Mouse (Mus musculus): Measurements from ENCODE around the gene Clock. TPM values are rescaled to one million over a fixed set of nuclear protein-coding genes. Genes with fewer than 3 reads are reported as not detected.

Clock gene
- polyA plus RNA-seq, 1 experiment from 2014 or later: 12.3 TPM

DNA sequence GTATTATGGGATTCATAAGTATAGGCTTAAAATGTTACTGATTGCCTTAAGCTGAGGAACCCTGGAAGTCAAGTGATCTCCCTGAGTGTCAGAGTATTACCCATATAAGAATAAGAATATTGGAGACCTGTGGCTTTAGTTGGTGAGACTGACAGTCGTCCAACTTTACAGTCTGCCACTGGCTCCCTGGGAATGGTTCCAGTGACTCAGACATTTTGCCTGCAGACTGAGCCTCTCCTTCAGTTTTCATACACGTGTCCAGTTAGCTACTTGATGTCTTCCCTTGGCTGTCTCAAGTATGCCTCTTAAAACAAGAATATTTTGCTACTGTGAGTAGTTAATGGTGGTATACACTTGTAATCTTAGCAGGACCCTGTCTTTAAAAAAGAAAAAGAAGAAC is 3.6 kb upstream of the Clock start:
- H3K4me2 ChIP-seq: no peak overlapping the region
- H3K4me3 ChIP-seq: no peak overlapping the region
- WGBS: 79% methylated on average over 2 of the region's 2 CpGs
- no peaks in the 10 kb centered on the region for H3K9me3 ChIP-seq (replicated peaks)
- H3K27ac ChIP-seq: no peak overlapping the region
- ATAC-seq: no peak
- peaks cover 7% of the 10 kb centered on the region for H3K4me1 ChIP-seq
- H3K36me3 ChIP-seq (ENCODE audit: poor library complexity, severe bottlenecking): no peaks in the 10 kb centered on the region
- no peaks in the 10 kb centered on the region for H3K27me3 ChIP-seq
- no peak overlapping the region for H3K9ac ChIP-seq

DNA sequence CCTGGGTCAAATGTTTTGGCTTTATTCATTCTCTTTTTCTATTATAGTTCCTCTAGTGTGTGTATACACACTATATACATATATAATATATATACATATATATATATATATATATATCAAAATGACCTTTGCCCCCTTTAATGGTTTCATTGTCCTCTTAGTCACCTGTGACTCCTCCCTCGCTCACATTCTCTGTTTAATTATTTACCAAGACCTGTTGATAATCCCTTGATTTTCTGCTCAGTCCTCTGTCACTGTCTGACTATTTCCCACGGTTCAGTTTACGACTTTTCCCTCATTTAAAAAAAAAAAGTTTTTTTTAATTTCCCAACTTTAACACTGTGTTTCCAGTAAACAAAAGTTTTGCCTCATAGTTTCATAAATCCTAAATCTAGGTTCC is 1.7 kb upstream of the Clock start:
- no peak overlapping the region for H3K4me2 ChIP-seq
- no peaks in the 10 kb centered on the region for H3K9me3 ChIP-seq (replicated peaks)
- WGBS: 80% methylated on average over 3 of the region's 3 CpGs
- no peak overlapping the region for H3K27ac ChIP-seq
- no peaks in the 10 kb centered on the region for H3K27me3 ChIP-seq
- H3K4me1 ChIP-seq: peaks cover 20% of the 10 kb centered on the region
- no peak overlapping the region for H3K4me3 ChIP-seq
- no peak overlapping the region for H3K9ac ChIP-seq
- no peak for ATAC-seq
- no peaks in the 10 kb centered on the region for H3K36me3 ChIP-seq (ENCODE audit: poor library complexity, severe bottlenecking)

DNA sequence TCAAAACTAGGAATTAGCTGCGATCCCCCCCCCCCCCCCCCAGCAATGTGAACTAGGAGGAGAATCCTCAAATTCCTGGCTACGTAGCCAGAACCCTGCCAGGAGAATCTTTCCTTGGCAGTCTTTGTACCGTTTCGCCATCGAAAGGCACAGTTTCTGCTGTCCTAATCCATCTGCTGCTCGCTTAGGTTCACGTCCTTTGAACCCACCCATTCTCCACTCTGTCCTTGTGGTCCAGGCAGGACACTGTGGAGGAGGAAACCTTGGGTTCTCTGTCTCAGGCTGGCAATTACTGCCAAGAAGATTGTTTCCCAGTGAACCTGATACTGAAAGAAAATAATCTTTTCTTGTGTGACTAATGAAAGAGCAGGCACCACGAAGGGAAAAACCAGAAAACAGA is 1.0 kb upstream of the Clock start:
- no peak for ATAC-seq
- Histone ChIP-seq H3K4me3 (peak overlapping the region; percentile 95), H3K9ac (0 out of 2 replicates have a peak overlapping the region, but pooled peaks have one; percentile 23), H3K36me3 (ENCODE audit: poor library complexity, severe bottlenecking) (no peaks in the 10 kb centered on the region), H3K9me3 (replicated peaks) (no peaks in the 10 kb centered on the region), H3K4me1 (peaks cover 27% of the 10 kb centered on the region), H3K4me2 (peak overlapping the region; percentile 76), H3K27ac (0 out of 2 replicates have a peak overlapping the region, but pooled peaks have one; percentile 6), H3K27me3 (no peaks in the 10 kb centered on the region)
- 4% methylated on average over 8 of the region's 8 CpGs for WGBS

DNA sequence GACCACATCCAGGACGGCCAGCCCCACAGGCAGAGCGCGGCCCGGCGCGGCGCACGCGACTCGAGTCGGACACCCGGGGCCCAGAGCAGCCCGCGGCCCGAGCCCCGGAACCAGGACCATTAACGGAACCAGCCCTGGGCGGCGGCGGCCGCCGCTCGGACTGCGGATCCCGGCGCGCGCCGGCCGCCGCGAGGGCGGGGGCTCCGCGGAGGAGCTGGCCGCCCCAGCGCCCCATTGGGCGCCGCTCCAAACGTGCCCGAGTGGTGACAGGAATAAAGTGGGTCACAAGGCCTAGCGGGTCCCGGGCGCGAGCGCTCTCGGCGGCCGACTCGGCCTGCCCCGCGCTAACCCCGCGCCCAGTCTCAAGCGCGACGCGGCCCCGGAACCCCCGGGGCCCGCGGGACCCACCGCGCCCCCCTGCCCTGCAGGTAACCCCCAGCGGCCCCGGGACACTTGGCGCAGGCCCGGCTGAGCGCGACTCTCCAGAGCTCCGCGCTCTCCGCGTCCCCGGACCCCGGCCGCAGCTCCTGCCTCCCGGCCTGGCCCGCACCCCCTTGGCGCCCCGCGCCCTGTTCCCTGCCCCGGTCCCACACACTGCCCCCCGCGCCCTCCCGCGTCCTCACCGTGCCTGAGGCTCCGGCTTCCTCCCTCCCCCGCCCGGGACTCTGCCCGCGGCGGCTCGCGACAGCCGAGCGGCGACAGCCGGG is 694 bp downstream of the Clock start:
- 1% methylated on average over 49 of the region's 100 CpGs for WGBS
- peak; percentile 75 for ATAC-seq
- Histone ChIP-seq H3K9me3 (replicated peaks) (no peaks in the 10 kb centered on the region), H3K4me2 (peak overlapping the region; percentile 76), H3K27me3 (no peaks in the 10 kb centered on the region), H3K4me1 (peaks cover 27% of the 10 kb centered on the region), H3K9ac (peak overlapping the region; percentile 95), H3K4me3 (peak overlapping the region; percentile 95), H3K36me3 (ENCODE audit: poor library complexity, severe bottlenecking) (no peaks in the 10 kb centered on the region), H3K27ac (peak overlapping the region; percentile 98)

DNA sequence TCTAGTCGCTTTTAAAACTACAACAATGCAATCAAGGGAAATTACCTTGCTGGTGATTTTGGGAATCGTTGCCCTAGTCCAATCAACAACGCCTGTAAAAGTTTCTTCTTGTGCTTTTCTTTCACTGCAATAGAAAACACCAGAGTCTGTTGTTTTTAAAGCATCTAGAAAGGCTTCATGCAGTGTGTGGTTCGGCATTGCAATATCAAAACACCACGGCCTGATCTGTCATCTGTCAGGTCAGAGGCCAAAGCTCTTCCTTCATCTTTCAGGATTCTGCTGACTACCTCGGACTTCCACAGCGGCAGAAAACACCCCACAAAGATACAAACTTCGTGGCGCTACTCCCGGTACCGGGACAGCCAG is 1.2 kb downstream of the Clock start:
- Histone ChIP-seq H3K4me2 (peak overlapping the region; percentile 76), H3K4me3 (peak overlapping the region; percentile 95), H3K9me3 (replicated peaks) (no peaks in the 10 kb centered on the region), H3K36me3 (ENCODE audit: poor library complexity, severe bottlenecking) (no peaks in the 10 kb centered on the region), H3K9ac (peak overlapping the region; percentile 95), H3K27me3 (no peaks in the 10 kb centered on the region), H3K4me1 (peaks cover 27% of the 10 kb centered on the region), H3K27ac (peak overlapping the region; percentile 98)
- WGBS: 4% methylated on average over 11 of the region's 11 CpGs
- ATAC-seq: no peak

DNA sequence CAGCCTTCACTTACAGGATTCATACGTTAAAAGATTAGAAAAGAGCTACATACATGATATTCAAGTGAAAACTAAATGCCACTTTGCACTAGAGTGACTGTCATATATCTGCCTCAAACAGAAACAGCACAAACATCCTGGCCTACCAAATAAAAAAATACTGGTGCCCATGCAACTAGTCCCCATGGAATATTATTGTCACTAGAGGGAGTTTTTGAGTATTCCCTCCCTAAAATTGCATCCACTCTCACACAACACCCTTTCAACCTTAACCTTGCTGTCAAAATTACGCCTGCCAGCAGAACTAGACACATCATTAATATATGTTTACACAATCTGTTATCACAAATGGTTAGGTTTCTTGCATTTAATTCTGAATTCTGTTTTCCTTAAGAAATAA is 2.6 kb downstream of the Clock start:
- Histone ChIP-seq H3K9me3 (replicated peaks) (no peaks in the 10 kb centered on the region), H3K27me3 (no peaks in the 10 kb centered on the region), H3K4me2 (no peak overlapping the region), H3K4me1 (peaks cover 27% of the 10 kb centered on the region), H3K9ac (no peak overlapping the region), H3K36me3 (ENCODE audit: poor library complexity, severe bottlenecking) (no peaks in the 10 kb centered on the region), H3K4me3 (no peak overlapping the region), H3K27ac (no peak overlapping the region)
- WGBS: 80% methylated on average over 2 of the region's 2 CpGs
- ATAC-seq: no peak

DNA sequence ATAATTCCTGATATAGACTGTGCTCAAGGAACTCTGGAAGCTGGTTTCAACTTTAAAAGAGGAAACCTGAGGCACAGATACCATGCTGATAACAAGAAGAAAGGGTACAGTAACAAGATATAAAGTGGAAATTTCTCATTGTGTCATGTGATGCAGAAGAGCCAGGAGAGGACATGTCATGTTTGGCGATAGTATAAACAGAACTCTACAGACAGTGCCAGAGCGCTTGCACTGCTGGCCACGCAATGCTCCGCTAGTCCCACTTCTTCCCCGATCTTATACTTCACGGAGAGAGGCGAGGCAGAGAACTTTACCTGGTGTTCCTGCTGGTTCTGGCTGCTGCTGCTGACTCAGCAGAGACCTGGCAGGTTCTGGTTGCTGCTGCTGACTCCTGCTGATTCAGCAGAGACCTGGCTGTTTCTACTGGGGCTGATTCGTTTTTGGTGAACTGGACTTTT is 15.3 kb downstream of the Clock start:
- 90% methylated on average over 8 of the region's 8 CpGs for WGBS
- no peak for ATAC-seq
- Histone ChIP-seq H3K27ac (no peak overlapping the region), H3K4me3 (no peak overlapping the region), H3K9me3 (replicated peaks) (no peaks in the 10 kb centered on the region), H3K36me3 (ENCODE audit: poor library complexity, severe bottlenecking) (peaks cover 4% of the 10 kb centered on the region; the same call in 1 of the 2 replicates), H3K9ac (no peak overlapping the region), H3K4me2 (no peak overlapping the region), H3K4me1 (peaks cover 3% of the 10 kb centered on the region; the same call in 1 of the 2 replicates), H3K27me3 (no peaks in the 10 kb centered on the region)

DNA sequence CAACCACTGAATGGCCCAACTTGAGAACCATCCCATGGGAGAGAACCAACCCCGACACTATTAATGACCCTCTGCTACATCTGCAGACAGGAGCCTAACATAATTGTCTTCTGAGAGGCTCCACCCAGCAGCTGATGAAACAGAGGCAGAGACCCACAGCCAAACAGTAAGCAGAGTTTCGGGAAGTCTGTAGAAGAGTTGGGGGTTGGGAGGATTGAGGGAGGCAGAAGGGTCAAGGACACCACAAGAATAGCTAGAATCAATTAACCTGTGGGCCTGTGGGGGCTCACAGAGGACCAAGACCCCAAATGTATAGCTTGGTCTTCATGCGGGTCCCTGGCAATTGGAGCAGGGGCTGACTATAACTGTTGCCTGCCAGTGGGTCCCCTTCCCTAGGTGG is 16.3 kb downstream of the Clock start:
- Histone ChIP-seq H3K9me3 (replicated peaks) (no peaks in the 10 kb centered on the region), H3K4me3 (no peak overlapping the region), H3K36me3 (ENCODE audit: poor library complexity, severe bottlenecking) (peaks cover 4% of the 10 kb centered on the region; the same call in 1 of the 2 replicates), H3K4me2 (no peak overlapping the region), H3K27me3 (no peaks in the 10 kb centered on the region), H3K4me1 (peaks cover 3% of the 10 kb centered on the region; the same call in 1 of the 2 replicates), H3K27ac (no peak overlapping the region), H3K9ac (no peak overlapping the region)
- 93% methylated on average over 3 of the region's 3 CpGs for WGBS
- ATAC-seq: no peak

DNA sequence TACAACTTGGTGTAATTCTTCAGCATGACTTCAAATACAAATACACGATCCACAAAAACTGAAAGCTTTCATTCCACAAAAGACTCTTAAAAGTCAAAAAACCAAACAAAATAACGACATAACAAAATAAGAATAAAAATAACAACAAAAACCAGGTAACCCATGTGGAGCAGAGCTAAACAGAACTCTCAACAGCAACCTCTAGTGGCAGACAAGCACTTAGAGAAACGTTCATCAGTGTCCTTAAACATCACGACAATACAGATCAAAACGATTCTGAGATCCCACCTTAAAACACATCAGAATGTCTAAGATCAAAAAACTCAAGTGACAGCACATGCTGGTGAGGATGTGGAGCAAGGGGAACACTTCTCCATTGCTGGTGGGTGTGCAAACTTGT is 17.5 kb downstream of the Clock start:
- Histone ChIP-seq H3K9ac (no peak overlapping the region), H3K4me1 (peaks cover 7% of the 10 kb centered on the region; the same call in 1 of the 2 replicates), H3K27me3 (no peaks in the 10 kb centered on the region), H3K4me3 (no peak overlapping the region), H3K9me3 (replicated peaks) (no peaks in the 10 kb centered on the region), H3K36me3 (ENCODE audit: poor library complexity, severe bottlenecking) (peaks cover 4% of the 10 kb centered on the region; the same call in 1 of the 2 replicates), H3K4me2 (no peak overlapping the region), H3K27ac (no peak overlapping the region)
- ATAC-seq: no peak
- WGBS: 78% methylated on average over 5 of the region's 5 CpGs

DNA sequence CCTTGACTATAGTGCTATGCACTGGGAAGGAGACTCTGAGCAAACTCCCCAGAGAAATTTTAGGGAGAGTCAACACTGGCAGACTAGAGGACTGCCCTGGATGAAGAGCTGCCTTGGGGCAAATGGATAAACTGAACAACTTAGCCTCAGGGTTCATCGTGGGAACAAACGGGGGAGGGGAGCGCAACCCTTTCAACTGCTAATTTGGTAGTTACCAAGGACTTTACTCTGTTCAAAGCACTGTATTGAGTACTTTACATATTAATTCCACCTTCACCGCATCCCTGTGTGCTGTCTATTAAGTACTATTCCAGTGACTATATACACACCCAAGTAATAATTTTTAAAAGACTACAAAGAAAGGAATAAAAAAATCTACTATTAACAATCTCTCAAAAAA is 18.9 kb downstream of the Clock start:
- no peak overlapping the region for H3K27ac ChIP-seq
- no peaks in the 10 kb centered on the region for H3K9me3 ChIP-seq (replicated peaks)
- H3K4me3 ChIP-seq: no peak overlapping the region
- H3K4me2 ChIP-seq: no peak overlapping the region
- H3K9ac ChIP-seq: no peak overlapping the region
- peaks cover 4% of the 10 kb centered on the region; the same call in 1 of the 2 replicates for H3K36me3 ChIP-seq (ENCODE audit: poor library complexity, severe bottlenecking)
- ATAC-seq: no peak
- no peaks in the 10 kb centered on the region for H3K27me3 ChIP-seq
- WGBS: 32% methylated on average over 4 of the region's 4 CpGs
- peaks cover 7% of the 10 kb centered on the region; the same call in 1 of the 2 replicates for H3K4me1 ChIP-seq

DNA sequence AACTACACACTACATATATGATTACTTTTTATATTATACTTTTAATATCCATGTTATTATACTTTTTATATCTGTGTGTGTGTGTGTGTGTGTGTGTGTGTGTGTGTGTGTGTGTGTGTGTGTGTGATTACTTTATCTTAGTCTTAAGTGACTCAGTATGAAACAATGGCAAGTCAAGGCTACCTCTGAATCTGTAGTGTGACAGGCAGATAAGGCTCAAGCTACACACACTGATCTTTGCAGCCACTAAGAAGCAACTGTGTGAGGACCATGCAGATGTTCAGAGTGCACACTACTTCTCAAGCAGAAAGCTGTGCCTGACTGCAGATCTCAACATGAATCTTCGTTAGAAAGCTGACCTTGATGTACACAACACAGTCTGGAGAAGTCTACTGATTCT is 20.7 kb downstream of the Clock start:
- no peak for ATAC-seq
- WGBS: 83% methylated on average over 1 of the region's 1 CpGs
- Histone ChIP-seq H3K4me1 (peaks cover 7% of the 10 kb centered on the region; the same call in 1 of the 2 replicates), H3K36me3 (ENCODE audit: poor library complexity, severe bottlenecking) (no peaks in the 10 kb centered on the region), H3K9me3 (replicated peaks) (no peaks in the 10 kb centered on the region), H3K9ac (no peak overlapping the region), H3K27me3 (no peaks in the 10 kb centered on the region), H3K27ac (no peak overlapping the region), H3K4me3 (no peak overlapping the region), H3K4me2 (no peak overlapping the region)

DNA sequence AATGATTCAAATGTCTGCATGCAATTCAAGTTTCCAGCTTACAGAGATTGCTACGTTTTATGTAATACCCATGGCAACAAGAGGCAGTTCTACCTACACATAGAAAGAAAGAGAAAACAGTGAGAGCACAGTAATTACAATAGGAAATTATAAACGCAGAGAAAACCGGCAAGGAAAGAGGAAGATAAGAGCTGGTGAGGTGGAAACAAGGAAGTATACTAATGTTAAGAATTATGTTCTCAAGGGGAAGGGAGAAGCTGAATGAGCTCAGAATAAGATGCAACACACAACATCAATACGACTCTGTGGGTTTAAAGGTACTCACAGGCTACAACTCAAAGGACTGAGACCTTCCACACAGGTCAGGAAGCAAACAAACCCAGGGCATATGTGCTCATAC is 29.6 kb downstream of the Clock start:
- WGBS: 95% methylated on average over 4 of the region's 4 CpGs
- ATAC-seq: no peak
- Histone ChIP-seq H3K9ac (no peak overlapping the region), H3K4me3 (no peak overlapping the region), H3K9me3 (replicated peaks) (no peaks in the 10 kb centered on the region), H3K4me1 (no peaks in the 10 kb centered on the region), H3K4me2 (no peak overlapping the region), H3K36me3 (ENCODE audit: poor library complexity, severe bottlenecking) (peaks cover 3% of the 10 kb centered on the region; the same call in 1 of the 2 replicates), H3K27me3 (no peaks in the 10 kb centered on the region), H3K27ac (no peak overlapping the region)

DNA sequence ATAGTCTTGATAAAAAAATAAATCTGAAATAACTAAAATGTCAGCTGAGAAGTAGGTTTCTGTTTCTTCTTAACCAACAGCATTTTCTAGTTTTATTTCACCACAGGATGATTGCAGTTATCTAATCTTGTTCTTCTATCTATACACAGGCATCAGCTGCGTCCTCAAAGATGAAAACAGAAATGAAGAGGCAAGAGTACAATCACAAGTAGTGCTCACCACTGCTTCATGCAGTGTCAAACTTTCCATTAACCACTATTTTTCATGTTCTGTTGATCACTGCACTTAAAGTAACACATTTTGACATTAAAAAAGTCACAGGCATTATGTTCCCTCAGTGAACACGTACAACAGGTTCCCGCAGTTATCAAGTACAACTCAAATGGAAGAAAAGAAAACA is 53.6 kb downstream of the Clock start:
- WGBS: 94% methylated on average over 3 of the region's 3 CpGs
- Histone ChIP-seq H3K27me3 (no peaks in the 10 kb centered on the region), H3K4me3 (no peak overlapping the region), H3K27ac (no peak overlapping the region), H3K4me1 (0 out of 2 replicates have a peak, but pooled peaks cover 5% of the 10 kb centered on the region), H3K9ac (no peak overlapping the region), H3K36me3 (ENCODE audit: poor library complexity, severe bottlenecking) (peaks cover 8% of the 10 kb centered on the region; the same call in 1 of the 2 replicates), H3K9me3 (replicated peaks) (no peaks in the 10 kb centered on the region), H3K4me2 (no peak overlapping the region)
- ATAC-seq: no peak
